Mouse (Mus musculus): Measurements from ENCODE around the gene Napb. TPM values are rescaled to one million over a fixed set of nuclear protein-coding genes. Genes with fewer than 3 reads are reported as not detected.

Napb gene
- polyA plus RNA-seq, 1 experiment from 2014 or later, result 2.4 TPM

DNA sequence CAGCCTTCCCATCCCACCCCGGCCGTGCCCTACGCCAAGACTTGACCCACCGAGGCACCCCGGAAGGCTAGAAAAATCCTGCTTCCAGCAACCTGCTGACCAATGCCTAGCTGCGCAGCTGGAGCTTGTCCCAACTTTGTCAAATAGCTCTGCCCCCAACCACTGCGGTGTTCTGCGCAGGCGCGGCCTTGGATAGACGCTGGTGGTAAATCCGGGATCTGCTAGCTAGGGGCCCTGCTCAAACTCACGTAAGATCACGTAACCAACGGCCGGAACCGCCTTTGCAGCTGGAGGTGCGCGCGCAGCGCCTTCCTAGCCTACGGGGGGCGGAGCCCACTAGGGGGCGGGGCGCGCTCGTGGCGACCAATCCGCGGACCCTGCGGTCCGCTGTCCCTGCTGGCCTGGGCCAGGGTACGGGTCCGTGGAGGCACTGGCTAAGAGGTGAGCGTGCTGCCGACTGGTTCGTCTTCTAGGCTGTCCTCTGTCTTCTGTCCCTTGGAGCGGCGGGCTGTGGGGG is 51.4 kb downstream of the Napb start, which contains the start of gene Gzf1:
Gene Gzf1, plus strand, starts transcription at position 249 of the 517 bp plus-strand sequence.
- no peaks in the 10 kb centered on the region for H3K27me3 ChIP-seq (ENCODE audit: control insufficient read depth, insufficient read depth, low read length)
- peak within 1 kb of the TSS; percentile 94 for H3K4me2 ChIP-seq (ENCODE audit: low read depth, low read length)
- H3K36me3 ChIP-seq (ENCODE audit: control insufficient read depth, insufficient read depth), result peaks cover 28% of the 10 kb centered on the region
- H3K9ac ChIP-seq (ENCODE audit: low read length), result peak within 1 kb of the TSS; percentile 80
- ATAC-seq (replicated peaks; ENCODE audit: extremely low read depth, insufficient read depth, low FRiP score), result peak; percentile 93
- under 1% methylated on average over 39 of the region's 39 CpGs for WGBS
- H3K4me3 ChIP-seq (ENCODE audit: low read length), result peak within 1 kb of the TSS; percentile 65
- peak within 1 kb of the TSS; percentile 98 for H3K27ac ChIP-seq (ENCODE audit: low read length)
- H3K4me1 ChIP-seq (ENCODE audit: control insufficient read depth, insufficient read depth, low read length), result peaks cover 39% of the 10 kb centered on the region
- no peaks in the 10 kb centered on the region for H3K9me3 ChIP-seq (replicated peaks; ENCODE audit: control insufficient read depth, low read length)

DNA sequence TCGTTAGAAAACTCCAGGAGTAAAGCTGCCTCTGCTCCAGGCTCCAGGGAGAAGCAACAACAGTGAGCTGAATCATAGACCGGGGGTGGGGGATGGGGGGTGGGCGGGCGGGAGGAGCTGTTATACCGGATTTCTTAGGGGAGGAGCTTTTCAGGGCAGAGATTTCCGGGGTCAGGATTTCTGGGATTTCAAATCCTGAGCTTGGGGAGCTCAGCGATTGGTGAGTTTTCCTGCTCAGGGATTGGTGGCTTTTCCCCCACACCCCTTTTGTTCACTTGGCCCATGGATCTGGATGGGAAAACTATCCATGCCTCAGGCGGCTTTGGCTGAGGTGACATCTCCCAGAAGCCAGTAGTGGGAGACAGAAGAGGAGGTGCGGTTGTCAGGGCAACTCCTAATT is 52.9 kb downstream of the Napb start:
- ATAC-seq (replicated peaks; ENCODE audit: extremely low read depth, insufficient read depth, low FRiP score), result peak; percentile 7; the same call in 1 of the 2 replicates
- Histone ChIP-seq H3K4me2 (ENCODE audit: low read depth, low read length) (peak overlapping the region; percentile 78), H3K27ac (ENCODE audit: low read length) (peak overlapping the region; percentile 98), H3K9ac (ENCODE audit: low read length) (peak overlapping the region; percentile 51), H3K36me3 (ENCODE audit: control insufficient read depth, insufficient read depth) (peaks cover 25% of the 10 kb centered on the region), H3K4me1 (ENCODE audit: control insufficient read depth, insufficient read depth, low read length) (peaks cover 39% of the 10 kb centered on the region), H3K4me3 (ENCODE audit: low read length) (peak overlapping the region; percentile 27), H3K27me3 (ENCODE audit: control insufficient read depth, insufficient read depth, low read length) (no peaks in the 10 kb centered on the region), H3K9me3 (replicated peaks; ENCODE audit: control insufficient read depth, low read length) (no peaks in the 10 kb centered on the region)
- 14% methylated on average over 8 of the region's 9 CpGs for WGBS

DNA sequence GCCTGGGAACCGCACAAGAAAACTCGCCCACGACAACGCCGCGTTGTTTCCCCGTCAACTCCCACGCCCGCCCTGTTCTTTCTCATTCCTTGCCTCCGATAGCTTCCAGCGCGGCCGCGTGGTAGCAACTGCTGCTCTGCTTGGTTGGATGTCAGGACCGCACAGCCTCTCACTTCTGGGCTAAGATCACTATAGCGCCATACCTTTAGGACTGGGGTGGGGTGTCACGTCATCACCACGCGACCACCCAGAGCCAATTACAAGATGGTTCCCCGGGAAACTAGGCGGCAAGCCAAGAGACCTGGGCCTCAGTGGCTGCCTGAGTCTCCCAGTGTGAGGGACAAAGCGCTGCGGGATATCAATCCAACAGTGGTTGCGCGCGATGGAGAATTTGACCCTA is 54.5 kb downstream of the Napb start:
- Histone ChIP-seq H3K4me3 (ENCODE audit: low read length) (peak overlapping the region; percentile 61), H3K27me3 (ENCODE audit: control insufficient read depth, insufficient read depth, low read length) (no peaks in the 10 kb centered on the region), H3K27ac (ENCODE audit: low read length) (peak overlapping the region; percentile 82), H3K4me1 (ENCODE audit: control insufficient read depth, insufficient read depth, low read length) (peaks cover 46% of the 10 kb centered on the region), H3K9me3 (replicated peaks; ENCODE audit: control insufficient read depth, low read length) (no peaks in the 10 kb centered on the region), H3K4me2 (ENCODE audit: low read depth, low read length) (peak overlapping the region; percentile 66), H3K36me3 (ENCODE audit: control insufficient read depth, insufficient read depth) (peaks cover 16% of the 10 kb centered on the region), H3K9ac (ENCODE audit: low read length) (peak overlapping the region; percentile 75)
- ATAC-seq (replicated peaks; ENCODE audit: extremely low read depth, insufficient read depth, low FRiP score), result no peak
- 15% methylated on average over 26 of the region's 26 CpGs for WGBS

DNA sequence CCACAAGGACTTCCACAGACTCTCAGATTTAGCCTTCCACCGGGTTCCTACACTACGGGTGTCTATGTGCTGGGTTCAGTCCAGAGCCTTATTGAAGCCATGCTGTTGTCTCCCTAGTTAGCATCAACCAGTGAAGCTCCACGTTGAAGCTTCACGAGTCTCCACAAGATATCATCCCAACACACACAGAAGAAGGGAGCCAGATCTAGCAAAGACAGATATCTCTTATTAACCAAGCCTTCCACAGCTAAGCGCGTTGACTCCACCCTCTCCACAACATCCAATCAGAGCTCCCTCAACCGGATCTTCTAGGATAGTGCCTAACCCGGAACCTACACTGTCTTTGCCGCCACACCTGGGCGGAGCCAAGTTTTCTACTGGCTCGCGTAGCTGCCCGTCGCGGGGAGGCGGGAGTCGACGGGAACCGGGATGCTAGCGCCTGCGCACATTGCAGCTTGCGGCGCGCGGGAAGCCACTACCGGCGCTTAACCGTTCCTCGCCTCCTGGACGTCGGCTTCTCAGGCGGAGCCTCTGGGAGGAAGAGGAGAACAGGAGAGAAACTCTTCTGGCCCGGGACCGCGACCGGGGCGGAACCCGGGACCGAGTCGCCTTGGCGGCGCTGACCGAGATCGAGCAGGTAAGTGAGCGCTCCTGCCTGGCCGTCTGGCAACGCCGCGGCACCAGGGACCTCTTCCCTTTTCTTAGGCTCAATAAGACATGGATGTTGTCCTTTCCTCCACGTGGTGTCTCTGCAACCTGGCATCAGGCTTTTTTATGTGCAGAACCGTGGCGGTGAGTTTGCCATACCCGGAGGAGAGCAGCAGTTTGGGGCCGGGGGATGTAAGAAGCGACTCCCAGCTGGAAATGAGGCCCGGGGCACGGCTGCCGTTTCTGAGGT is 59.8 kb downstream of the Napb start, which contains the start of gene Nxt1:
Gene Nxt1, plus strand, starts transcription at position 403 of the 898 bp plus-strand sequence.
- Histone ChIP-seq H3K36me3 (ENCODE audit: control insufficient read depth, insufficient read depth) (peaks cover 16% of the 10 kb centered on the region), H3K4me1 (ENCODE audit: control insufficient read depth, insufficient read depth, low read length) (peaks cover 16% of the 10 kb centered on the region), H3K4me2 (ENCODE audit: low read depth, low read length) (peak within 1 kb of the TSS; percentile 97), H3K9me3 (replicated peaks; ENCODE audit: control insufficient read depth, low read length) (no peaks in the 10 kb centered on the region), H3K9ac (ENCODE audit: low read length) (peak within 1 kb of the TSS; percentile 86), H3K27ac (ENCODE audit: low read length) (peak within 1 kb of the TSS; percentile 84), H3K27me3 (ENCODE audit: control insufficient read depth, insufficient read depth, low read length) (no peaks in the 10 kb centered on the region), H3K4me3 (ENCODE audit: low read length) (peak within 1 kb of the TSS; percentile 82)
- ATAC-seq (replicated peaks; ENCODE audit: extremely low read depth, insufficient read depth, low FRiP score), result peak; percentile 100
- under 1% methylated on average over 58 of the region's 58 CpGs for WGBS

DNA sequence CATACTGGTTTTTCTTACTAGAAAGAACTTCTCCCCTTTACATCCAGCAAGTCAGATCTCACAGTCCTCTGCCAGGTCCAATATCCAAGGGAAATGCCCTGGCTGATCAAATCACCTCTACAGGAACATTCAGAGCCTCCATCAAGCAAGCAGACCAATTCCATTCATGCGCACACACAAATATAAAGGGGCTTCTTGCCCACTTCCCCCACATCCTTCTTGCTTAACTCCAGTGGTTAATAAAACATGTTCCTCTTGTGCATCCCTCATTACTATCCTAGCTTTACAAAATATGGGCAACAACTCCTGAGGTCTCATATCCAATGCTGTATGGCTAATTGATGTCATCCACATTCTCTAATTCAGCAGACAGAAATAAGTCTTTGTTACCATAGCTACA is 68.8 kb downstream of the Napb start:
- 83% methylated on average over 1 of the region's 1 CpGs for WGBS
- no peaks in the 10 kb centered on the region for H3K4me1 ChIP-seq (ENCODE audit: control insufficient read depth, insufficient read depth, low read length)
- no peak overlapping the region for H3K4me2 ChIP-seq (ENCODE audit: low read depth, low read length)
- no peak for ATAC-seq (replicated peaks; ENCODE audit: extremely low read depth, insufficient read depth, low FRiP score)
- H3K9ac ChIP-seq (ENCODE audit: low read length), result no peak overlapping the region
- H3K9me3 ChIP-seq (replicated peaks; ENCODE audit: control insufficient read depth, low read length), result no peaks in the 10 kb centered on the region
- no peak overlapping the region for H3K4me3 ChIP-seq (ENCODE audit: low read length)
- no peaks in the 10 kb centered on the region for H3K27me3 ChIP-seq (ENCODE audit: control insufficient read depth, insufficient read depth, low read length)
- H3K27ac ChIP-seq (ENCODE audit: low read length), result no peak overlapping the region
- no peaks in the 10 kb centered on the region for H3K36me3 ChIP-seq (ENCODE audit: control insufficient read depth, insufficient read depth)

DNA sequence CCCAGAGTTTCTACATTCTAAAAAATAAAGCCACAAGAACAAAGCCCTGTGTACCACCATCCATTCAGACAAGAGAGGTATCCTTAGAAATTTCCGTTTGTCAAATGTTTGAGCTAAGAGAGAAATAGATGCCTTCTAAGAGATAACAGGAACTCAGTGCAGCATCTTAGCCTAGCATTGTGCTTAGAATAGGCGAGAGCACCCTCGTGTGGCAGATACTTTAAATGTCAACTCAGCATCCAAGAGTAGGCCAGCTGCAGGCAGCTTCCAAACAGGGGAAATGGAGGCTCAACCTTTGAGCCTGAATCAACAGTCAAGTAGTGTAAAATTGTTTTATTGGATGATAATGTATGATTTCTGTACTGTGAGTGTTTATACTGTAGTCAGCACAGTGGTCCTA is 77.3 kb downstream of the Napb start:
- no peak overlapping the region for H3K27ac ChIP-seq (ENCODE audit: low read length)
- ATAC-seq (replicated peaks; ENCODE audit: extremely low read depth, insufficient read depth, low FRiP score), result peak; percentile 49; the same call in 1 of the 2 replicates
- 2% methylated on average over 3 of the region's 3 CpGs for WGBS
- H3K4me2 ChIP-seq (ENCODE audit: low read depth, low read length), result no peak overlapping the region
- H3K9ac ChIP-seq (ENCODE audit: low read length), result no peak overlapping the region
- H3K27me3 ChIP-seq (ENCODE audit: control insufficient read depth, insufficient read depth, low read length), result no peaks in the 10 kb centered on the region
- H3K4me3 ChIP-seq (ENCODE audit: low read length), result no peak overlapping the region
- no peaks in the 10 kb centered on the region for H3K36me3 ChIP-seq (ENCODE audit: control insufficient read depth, insufficient read depth)
- no peaks in the 10 kb centered on the region for H3K9me3 ChIP-seq (replicated peaks; ENCODE audit: control insufficient read depth, low read length)
- H3K4me1 ChIP-seq (ENCODE audit: control insufficient read depth, insufficient read depth, low read length), result no peaks in the 10 kb centered on the region

DNA sequence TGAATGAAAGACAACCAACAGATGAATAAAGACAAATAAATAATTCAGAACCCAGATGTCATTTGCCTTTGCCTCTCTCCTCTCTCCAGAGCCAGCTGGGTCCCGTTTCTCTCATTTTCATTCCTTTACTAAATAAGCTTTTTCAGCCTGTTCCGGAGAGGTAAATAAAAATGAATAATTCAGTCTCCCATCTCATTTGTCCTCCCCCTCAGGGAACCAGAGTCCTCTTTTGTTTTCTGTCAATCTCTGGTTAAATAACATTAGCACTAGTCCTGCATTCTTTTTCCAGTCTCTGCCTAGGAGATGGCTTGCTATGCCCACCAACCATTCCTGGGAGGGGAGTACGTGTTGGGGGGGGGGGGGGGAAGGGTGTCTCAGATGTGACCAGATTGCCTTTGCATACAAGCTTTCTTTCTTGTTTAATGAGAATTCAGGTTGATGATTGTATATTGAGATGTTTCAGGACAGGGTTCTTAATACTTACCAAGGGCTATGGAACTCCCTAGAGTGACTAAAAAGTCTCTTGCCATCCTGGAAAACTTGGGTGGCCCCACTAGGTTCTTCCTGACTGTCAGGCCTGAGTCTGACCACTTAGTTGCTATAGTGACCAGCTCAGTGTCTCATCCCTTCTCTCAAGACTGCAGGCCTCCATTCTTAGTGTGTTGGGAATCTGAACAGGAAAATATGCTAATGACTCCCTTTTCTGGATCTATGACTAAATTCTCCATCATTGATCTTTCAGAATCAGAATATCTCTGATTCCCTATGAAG is 81.5 kb downstream of the Napb start:
- no peak overlapping the region for H3K4me3 ChIP-seq (ENCODE audit: low read length)
- 48% methylated on average over 3 of the region's 3 CpGs for WGBS
- no peaks in the 10 kb centered on the region for H3K4me1 ChIP-seq (ENCODE audit: control insufficient read depth, insufficient read depth, low read length)
- no peak overlapping the region for H3K27ac ChIP-seq (ENCODE audit: low read length)
- ATAC-seq (replicated peaks; ENCODE audit: extremely low read depth, insufficient read depth, low FRiP score), result no peak
- H3K27me3 ChIP-seq (ENCODE audit: control insufficient read depth, insufficient read depth, low read length), result no peaks in the 10 kb centered on the region
- H3K36me3 ChIP-seq (ENCODE audit: control insufficient read depth, insufficient read depth), result no peaks in the 10 kb centered on the region
- no peak overlapping the region for H3K4me2 ChIP-seq (ENCODE audit: low read depth, low read length)
- H3K9me3 ChIP-seq (replicated peaks; ENCODE audit: control insufficient read depth, low read length), result no peaks in the 10 kb centered on the region
- no peak overlapping the region for H3K9ac ChIP-seq (ENCODE audit: low read length)

DNA sequence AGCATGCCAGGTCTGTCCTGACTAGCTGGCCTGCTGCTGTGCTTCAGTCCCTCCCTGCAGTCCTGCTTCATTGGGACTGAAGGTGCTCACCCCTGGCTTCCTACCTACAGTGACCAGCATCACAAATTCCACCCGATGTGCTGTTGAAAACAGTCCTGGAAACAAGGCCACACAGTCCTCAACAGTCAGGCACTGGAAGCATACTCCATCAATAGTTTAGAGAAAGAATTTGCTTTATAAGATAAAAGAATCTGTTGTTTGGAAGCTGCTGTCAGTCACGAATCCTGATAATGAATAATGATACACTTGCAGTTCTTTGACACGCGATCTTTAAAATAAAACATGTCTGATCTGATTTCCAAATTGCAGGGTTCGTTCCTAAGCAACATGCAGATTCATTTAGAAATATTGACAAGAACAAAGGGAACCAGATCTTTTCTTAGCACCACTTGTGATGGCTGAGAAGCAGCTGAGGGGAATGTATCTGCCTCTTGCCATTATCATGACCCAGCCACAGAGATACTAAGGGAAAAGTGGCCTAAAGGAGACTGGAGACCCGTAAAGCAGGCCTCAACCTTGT is 87.8 kb downstream of the Napb start:
- no peak overlapping the region for H3K4me3 ChIP-seq (ENCODE audit: low read length)
- no peak overlapping the region for H3K27ac ChIP-seq (ENCODE audit: low read length)
- H3K36me3 ChIP-seq (ENCODE audit: control insufficient read depth, insufficient read depth), result no peaks in the 10 kb centered on the region
- ATAC-seq (replicated peaks; ENCODE audit: extremely low read depth, insufficient read depth, low FRiP score), result no peak
- no peak overlapping the region for H3K9ac ChIP-seq (ENCODE audit: low read length)
- no peaks in the 10 kb centered on the region for H3K4me1 ChIP-seq (ENCODE audit: control insufficient read depth, insufficient read depth, low read length)
- H3K27me3 ChIP-seq (ENCODE audit: control insufficient read depth, insufficient read depth, low read length), result no peaks in the 10 kb centered on the region
- no peaks in the 10 kb centered on the region for H3K9me3 ChIP-seq (replicated peaks; ENCODE audit: control insufficient read depth, low read length)
- WGBS, result 72% methylated on average over 6 of the region's 6 CpGs
- no peak overlapping the region for H3K4me2 ChIP-seq (ENCODE audit: low read depth, low read length)

Data from heart, embryonic 16.5 days (tissue).